Mouse (Mus musculus) heart, postnatal 0 days (tissue): ENCODE measurements around the gene Gm17571. TPM values are rescaled to one million over a fixed set of nuclear protein-coding genes. Genes with fewer than 3 reads are reported as not detected.

Source experiments
- ATAC-seq: fragments of 200-750 bp; cut with Nextera tagmentation; 2 replicates; pipeline ENCODE4 v1.8.0; 2017; ENCODE audit warnings: low read depth, moderate number of reproducible peaks, moderate library complexity; ENCODE audit not compliant: insufficient read depth
- DNase-seq: peaks from one replicate; pipeline ENCODE4 v3.0.0-alpha.2; 2016; ENCODE audit warnings: low spot score
- H3K27ac ChIP-seq: fragments of 300-500 bp; sonication (generic); 2 replicates; pipeline ENCODE4 v1.5.1; 2014; ENCODE audit warnings: low read depth, mild to moderate bottlenecking
- H3K27me3 ChIP-seq: fragments of 300-500 bp; sonication (generic); 2 replicates; pipeline ENCODE4 v1.6.1; 2014; ENCODE audit warnings: low read length, mixed read lengths; ENCODE audit not compliant: control insufficient read depth, insufficient read depth
- H3K36me3 ChIP-seq: fragments of 300-500 bp; sonication (generic); replicated peaks from 2 replicates; pipeline ENCODE4 v1.6.1; 2014; ENCODE audit warnings: low read length, mixed read lengths; ENCODE audit not compliant: control insufficient read depth, insufficient read depth
- H3K4me1 ChIP-seq: fragments of 300-500 bp; sonication (generic); 2 replicates; pipeline ENCODE4 v1.6.1; 2014; ENCODE audit warnings: antibody characterized with exemption; ENCODE audit not compliant: control insufficient read depth, insufficient read depth
- H3K4me2 ChIP-seq: fragments of 300-500 bp; sonication (generic); 2 replicates; pipeline ENCODE4 v1.6.1; 2014; ENCODE audit warnings: low read depth, mild to moderate bottlenecking, low read length, moderate library complexity
- H3K4me3 ChIP-seq: fragments of 300-500 bp; sonication (generic); 2 replicates; pipeline ENCODE4 v1.5.1; 2014; ENCODE audit warnings: low read depth, low read length
- H3K9ac ChIP-seq: fragments of 300-500 bp; sonication (generic); replicated peaks from 2 replicates; pipeline ENCODE4 v1.6.1; 2014; ENCODE audit warnings: low read depth, low read length, mixed read lengths
- H3K9me3 ChIP-seq: fragments of 300-500 bp; sonication (generic); replicated peaks from 2 replicates; pipeline ENCODE4 v1.6.1; 2016; ENCODE audit warnings: low read length; ENCODE audit not compliant: control insufficient read depth
- CTCF ChIP-seq: IDR thresholded peaks from 2 replicates; pipeline ENCODE4 v1.5.1; 2016; ENCODE audit warnings: antibody characterized with exemption, control low read depth, low read depth
- EP300 ChIP-seq: IDR thresholded peaks from 2 replicates; pipeline ENCODE4 v1.6.1; 2016; ENCODE audit warnings: antibody characterized with exemption, low read depth
- WGBS: fragments of 180-500 bp; shearing (Covaris S2); extraction: QIAGEN DNeasy Blood & Tissue Kit; methylation state at CpG from one replicate; pipeline ENCODE4 v1.1.7; 2014; 5-methylcytosine and 5-hydroxymethylcytosine counted together
- polyA plus RNA-seq: library from polyadenylated mRNA; unstranded; fragments of >200 nt; fragmentation: Nextera tagmentation; extraction: Ambion mirVana; gene quantifications from 2 replicates; pipeline ENCODE4 v1.2.1, GENCODE M21; 2015
- total RNA-seq: library from RNA; depleted of rRNA; stranded (reverse); fragments of >200 nt; gene quantifications from 2 replicates; pipeline ENCODE4 v1.2.3, GENCODE M21; 2014; ENCODE audit warnings: low replicate concordance

The Gm17571 gene
- total and polyA plus RNA-seq, 2 experiments from 2014 or later = not detected

- no peaks in the 10 kb centered on the region for H3K27me3 ChIP-seq
- H3K9me3 ChIP-seq = no peaks in the 10 kb centered on the region
- ATAC-seq (no peak), DNase-seq (no peak)
- no peak overlapping the region for H3K27ac ChIP-seq
- no peaks in the 10 kb centered on the region for H3K36me3 ChIP-seq
- H3K4me2 ChIP-seq = no peak overlapping the region
- 85% methylated on average over 5 of the region's 5 CpGs for WGBS
- no peak overlapping the region for H3K9ac ChIP-seq
- H3K4me3 ChIP-seq = no peak overlapping the region
- no peak for TF ChIP-seq EP300
- TF ChIP-seq CTCF = no peak
- H3K4me1 ChIP-seq = peaks cover 3% of the 10 kb centered on the region; the same call in 1 of the 2 replicates
These were observed 28.4 kb upstream of the Gm17571 start for GRCm38 (mm10) chr9:13474951-13475350.

- TF ChIP-seq CTCF (no peak), EP300 (no peak)
- no peak for ATAC-seq
- WGBS = 35% methylated on average over 7 of the region's 7 CpGs
- Histone ChIP-seq H3K36me3 (no peaks in the 10 kb centered on the region), H3K4me2 (peak overlapping the region; percentile 8; the same call in 1 of the 2 replicates), H3K4me3 (no peak overlapping the region), H3K27me3 (no peaks in the 10 kb centered on the region), H3K9ac (no peak overlapping the region), H3K9me3 (no peaks in the 10 kb centered on the region), H3K27ac (peak overlapping the region; percentile 68), H3K4me1 (peaks cover 20% of the 10 kb centered on the region)
- DNase-seq = peak; percentile 29
These were observed 23.5 kb upstream of the Gm17571 start for GRCm38 (mm10) chr9:13470013-13470412.

- no peaks in the 10 kb centered on the region for H3K27me3 ChIP-seq
- H3K9me3 ChIP-seq = no peaks in the 10 kb centered on the region
- H3K4me2 ChIP-seq = no peak overlapping the region
- ATAC-seq (no peak), DNase-seq (no peak)
- peak overlapping the region; percentile 68 for H3K27ac ChIP-seq
- no peak overlapping the region for H3K9ac ChIP-seq
- H3K4me3 ChIP-seq = no peak overlapping the region
- TF ChIP-seq EP300 (no peak), CTCF (no peak)
- 55% methylated on average over 6 of the region's 6 CpGs for WGBS
- H3K4me1 ChIP-seq = peaks cover 20% of the 10 kb centered on the region
- H3K36me3 ChIP-seq = no peaks in the 10 kb centered on the region
These were observed 22.2 kb upstream of the Gm17571 start for GRCm38 (mm10) chr9:13468778-13469177.

GRCm38 (mm10) chr9:13467745-13468144 lies 21.2 kb upstream of the Gm17571 start:
- ATAC-seq = no peak
- TF ChIP-seq CTCF (no peak), EP300 (no peak)
- Histone ChIP-seq H3K9ac (no peak overlapping the region), H3K36me3 (no peaks in the 10 kb centered on the region), H3K27ac (no peak overlapping the region), H3K27me3 (no peaks in the 10 kb centered on the region), H3K4me1 (peaks cover 20% of the 10 kb centered on the region), H3K4me3 (no peak overlapping the region), H3K9me3 (no peaks in the 10 kb centered on the region), H3K4me2 (no peak overlapping the region)
- no peak for DNase-seq
- 79% methylated on average over 7 of the region's 7 CpGs for WGBS

- 73% methylated on average over 10 of the region's 10 CpGs for WGBS
- Histone ChIP-seq H3K4me3 (no peak overlapping the region), H3K9me3 (no peaks in the 10 kb centered on the region), H3K36me3 (no peaks in the 10 kb centered on the region), H3K4me2 (peak overlapping the region; percentile 33), H3K4me1 (peaks cover 20% of the 10 kb centered on the region), H3K27ac (peak overlapping the region; percentile 52; the same call in 1 of the 2 replicates), H3K9ac (no peak overlapping the region), H3K27me3 (no peaks in the 10 kb centered on the region)
- no peak for DNase-seq
- TF ChIP-seq CTCF (no peak), EP300 (no peak)
- ATAC-seq = no peak
These were observed 20.3 kb upstream of the Gm17571 start for GRCm38 (mm10) chr9:13466816-13467215.

GRCm38 (mm10) chr9:13466351-13466750 lies 19.8 kb upstream of the Gm17571 start:
- H3K27me3 ChIP-seq = no peaks in the 10 kb centered on the region
- no peaks in the 10 kb centered on the region for H3K36me3 ChIP-seq
- no peak for ATAC-seq
- H3K4me3 ChIP-seq = no peak overlapping the region
- no peak for DNase-seq
- H3K4me2 ChIP-seq = peak overlapping the region; percentile 33
- no peaks in the 10 kb centered on the region for H3K9me3 ChIP-seq
- H3K27ac ChIP-seq = peak overlapping the region; percentile 61
- 63% methylated on average over 4 of the region's 4 CpGs for WGBS
- peaks cover 20% of the 10 kb centered on the region for H3K4me1 ChIP-seq
- no peak overlapping the region for H3K9ac ChIP-seq
- TF ChIP-seq CTCF = no peak
